7 mouse cellular contexts compared by ENCODE assay signal in genomic region chr12:8676341-8676740, GRCm38 (mm10). TPM values are rescaled to one million over a fixed set of nuclear protein-coding genes. Genes with fewer than 3 reads are reported as not detected.
DNase-seq lines count a peak whose midpoint lies in the region; ATAC-seq and TF ChIP-seq lines count a peak whose summit lies in the region.

No protein-coding gene starts in this region.

- peaks cover 38% of the 10 kb centered on the region for H3K36me3 ChIP-seq in E14TG2a.4 (ENCODE audit: insufficient read depth, low read length)
- no peaks in the 10 kb centered on the region for H3K36me3 ChIP-seq in hindbrain, embryonic 11.5 days (ENCODE audit: control insufficient read depth, insufficient read depth, low read length)
- no peaks in the 10 kb centered on the region for H3K36me3 ChIP-seq in liver, embryonic 16.5 days (ENCODE audit: control insufficient read depth, insufficient read depth)

- no peak for ATAC-seq in hindbrain, embryonic 11.5 days (ENCODE audit: low FRiP score)
- no peak for ATAC-seq in liver, embryonic 16.5 days (ENCODE audit: low read depth)
- no peak for ATAC-seq in megakaryocyte-erythroid progenitor cell, adult 5-6 weeks (replicated peaks; ENCODE audit: low FRiP score, low TSS enrichment, poor library complexity, severe bottlenecking)

- no peaks in the 10 kb centered on the region for H3K27me3 ChIP-seq in E14TG2a.4 (ENCODE audit: insufficient read depth, low read length)
- no peaks in the 10 kb centered on the region for H3K27me3 ChIP-seq in hindbrain, embryonic 11.5 days (ENCODE audit: control insufficient read depth, insufficient read depth, low read length)
- no peaks in the 10 kb centered on the region for H3K27me3 ChIP-seq in liver, embryonic 16.5 days (ENCODE audit: control insufficient read depth, insufficient read depth, low read depth, low read length)

- peak; percentile 20 for DNase-seq in 3T3-L1 (ENCODE audit: low read depth, low spot score)
- DNase-seq in hindbrain, embryonic 11.5 days (ENCODE audit: low spot score), result no peak
- no peak for DNase-seq in spleen, adult 12 weeks (ENCODE audit: low spot score)
- no peak for DNase-seq in frontal cortex, postnatal 14 days (ENCODE audit: low spot score in 2 of 2)

- no peak overlapping the region for H3K27ac ChIP-seq in hindbrain, embryonic 11.5 days (ENCODE audit: low read depth, low read length)
- H3K27ac ChIP-seq in liver, embryonic 16.5 days (ENCODE audit: low read length), result no peak overlapping the region

- peak overlapping the region; percentile 80 for H3K4me2 ChIP-seq in hindbrain, embryonic 11.5 days (replicated peaks; ENCODE audit: low read depth, low read length)
- peak overlapping the region; percentile 61 for H3K4me2 ChIP-seq in liver, embryonic 16.5 days (ENCODE audit: low read depth, low read length)

- H3K4me1 ChIP-seq in E14TG2a.4 (replicated peaks; ENCODE audit: low read depth, low read length), result peaks cover 65% of the 10 kb centered on the region
- H3K4me1 ChIP-seq in hindbrain, embryonic 11.5 days (replicated peaks; ENCODE audit: control insufficient read depth, insufficient read depth, low read length), result no peaks in the 10 kb centered on the region
- peaks cover 20% of the 10 kb centered on the region for H3K4me1 ChIP-seq in liver, embryonic 16.5 days (ENCODE audit: control insufficient read depth, low read depth, low read length)

- 80% methylated on average over 6 of the region's 6 CpGs for WGBS in hindbrain, embryonic 11.5 days
- 65% methylated on average over 6 of the region's 6 CpGs for WGBS in liver, embryonic 16.5 days (ENCODE audit: insufficient replicate concordance)

- no peaks in the 10 kb centered on the region for H3K9me3 ChIP-seq in E14TG2a.4 (ENCODE audit: low read length)
- H3K9me3 ChIP-seq in hindbrain, embryonic 11.5 days (ENCODE audit: control insufficient read depth, low read length), result no peaks in the 10 kb centered on the region
- H3K9me3 ChIP-seq in liver, embryonic 16.5 days (replicated peaks; ENCODE audit: control insufficient read depth, low read length), result no peaks in the 10 kb centered on the region

- peak overlapping the region; percentile 83; the same call in 1 of the 2 replicates for H3K4me3 ChIP-seq in E14TG2a.4 (replicated peaks; ENCODE audit: low read length)
- peak overlapping the region; percentile 97 for H3K4me3 ChIP-seq in hindbrain, embryonic 11.5 days (ENCODE audit: low read depth, low read length)
- H3K4me3 ChIP-seq in liver, embryonic 16.5 days (ENCODE audit: low read depth, low read length), result no peak overlapping the region; the same call in 1 of the 2 replicates

- no peak overlapping the region for H3K9ac ChIP-seq in hindbrain, embryonic 11.5 days (ENCODE audit: low read depth, low read length)
- H3K9ac ChIP-seq in liver, embryonic 16.5 days (ENCODE audit: low read depth, low read length), result no peak overlapping the region; the same call in 1 of the 2 replicates

- no peak for TF ChIP-seq CTCF in E14TG2a.4 (conservative IDR thresholded peaks at IDR 0.05; ENCODE audit: low read length)

RNA-seq across cellular contexts. Expression of gene Pum2, which starts 2.4 kb away (rescaled TPM):
- 68.2 and 70.2 TPM in 2 replicates for polyA plus RNA-seq in hindbrain, embryonic 11.5 days (2014; fragmentation: Nextera tagmentation; extraction: Ambion mirVana)
- polyA plus RNA-seq in liver, embryonic 16.5 days (2015; fragmentation: Nextera tagmentation; extraction: Ambion mirVana), result 14.0 and 14.5 TPM in 2 replicates
- total RNA-seq in megakaryocyte-erythroid progenitor cell, adult 5-6 weeks (2014; fragmentation: Nextera tagmentation), result 111 and 154 TPM in 2 replicates
- 109 and 153 TPM in 2 replicates for total RNA-seq in megakaryocyte-erythroid progenitor cell, adult 5-6 weeks (2017)
